Mouse (Mus musculus) adrenal gland, adult 18-20 months (tissue): ENCODE results near the gene Eya4. TPM values are rescaled to one million over a fixed set of nuclear protein-coding genes. Genes with fewer than 3 reads are reported as not detected.

Experiments
- DNase-seq, 2 experiments: peaks; one replicate each; pipeline ENCODE4 v3.0.0; 2021 to 2022; ENCODE audit warnings: low spot score in 2 of 2
- long read RNA-seq, 2 experiments: library from polyadenylated mRNA; stranded (forward); transcript quantifications; one replicate each; pipeline ENCODE4 v2.0.0; 2021
- total RNA-seq, 2 experiments: library from RNA; stranded (reverse); gene quantifications; 1 replicate in 1 of 2; 2 replicates in 1 of 2; pipeline ENCODE4 v1.2.3; 2021

The Eya4 gene
- 1 to 10 TPM in 1 of 2 experiments, under 1 TPM in 1; 0.60 to 1.0 TPM for total RNA-seq
- long read RNA-seq, experiment 1, result 0 reads
- long read RNA-seq, experiment 2, result 0 reads

DNA sequence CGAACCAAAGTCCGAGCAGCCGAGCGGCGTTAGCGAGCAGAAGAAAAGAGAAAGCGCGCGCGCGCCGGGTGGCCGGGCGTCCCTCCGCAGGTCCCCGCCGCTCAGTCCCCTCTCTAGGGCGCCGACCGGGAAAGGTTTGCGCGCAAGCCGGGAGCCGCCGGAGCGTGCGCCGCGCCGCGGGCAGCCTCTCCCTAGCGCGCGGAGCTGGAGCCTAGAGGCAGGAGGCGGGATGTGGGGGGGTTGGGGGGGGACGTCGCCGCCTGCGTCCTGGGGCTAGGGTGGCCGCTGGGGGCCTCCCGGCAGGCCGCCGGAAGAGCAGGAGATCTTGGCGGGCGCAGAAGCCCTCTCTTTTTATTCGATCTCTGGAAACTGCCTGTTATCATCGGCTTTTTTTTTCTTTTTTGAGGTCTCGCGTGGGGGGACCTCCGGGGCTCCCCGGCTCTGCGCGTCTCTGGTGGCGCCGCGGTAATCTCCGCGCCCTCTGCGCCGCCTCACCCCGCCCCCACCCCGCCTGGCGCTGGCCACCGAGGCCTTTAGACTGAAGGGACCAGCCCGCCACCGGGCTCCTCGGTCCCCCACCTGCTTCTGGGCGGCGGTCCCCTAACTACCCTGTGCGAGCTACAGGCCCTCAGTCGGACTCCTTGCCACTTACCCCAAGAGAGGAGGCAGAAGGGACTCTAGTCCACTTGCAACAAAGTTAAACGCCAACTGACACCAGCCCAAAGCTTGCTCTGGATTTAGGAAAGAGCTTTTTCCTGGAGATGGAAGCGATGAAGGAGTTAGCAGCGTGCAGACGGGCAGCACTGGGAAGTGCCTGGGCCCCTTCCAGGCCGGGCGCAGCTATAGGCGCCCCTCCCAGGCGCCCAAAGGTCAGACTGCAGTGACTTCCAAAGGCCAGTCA is at the start of gene Eya4:
Eya4 (minus strand) TSS at position 776 of the 901 bp plus-strand sequence.
- DNase-seq, result peak; percentile 11 to 22

DNA sequence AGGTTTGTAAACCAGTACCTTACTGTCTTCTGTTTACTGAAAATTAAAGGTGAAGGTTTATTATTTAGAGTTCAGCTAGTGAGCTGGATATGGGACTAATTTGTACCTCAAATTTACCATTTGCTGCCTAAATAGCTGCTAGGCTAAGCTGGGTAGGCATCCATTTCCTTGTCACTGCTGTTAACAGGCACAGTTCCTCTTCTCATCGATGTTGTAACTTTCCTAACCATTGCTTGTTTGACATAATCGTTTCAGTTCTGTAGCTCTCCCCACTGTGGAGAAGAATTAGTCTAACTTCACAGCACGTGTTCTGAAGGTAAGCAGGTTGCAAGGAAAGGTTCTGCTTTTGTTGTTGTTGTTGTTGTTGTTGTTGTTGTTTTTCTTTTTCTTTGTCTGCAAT is 44.8 kb upstream of the Eya4 start:
- DNase-seq, result no peak

DNA sequence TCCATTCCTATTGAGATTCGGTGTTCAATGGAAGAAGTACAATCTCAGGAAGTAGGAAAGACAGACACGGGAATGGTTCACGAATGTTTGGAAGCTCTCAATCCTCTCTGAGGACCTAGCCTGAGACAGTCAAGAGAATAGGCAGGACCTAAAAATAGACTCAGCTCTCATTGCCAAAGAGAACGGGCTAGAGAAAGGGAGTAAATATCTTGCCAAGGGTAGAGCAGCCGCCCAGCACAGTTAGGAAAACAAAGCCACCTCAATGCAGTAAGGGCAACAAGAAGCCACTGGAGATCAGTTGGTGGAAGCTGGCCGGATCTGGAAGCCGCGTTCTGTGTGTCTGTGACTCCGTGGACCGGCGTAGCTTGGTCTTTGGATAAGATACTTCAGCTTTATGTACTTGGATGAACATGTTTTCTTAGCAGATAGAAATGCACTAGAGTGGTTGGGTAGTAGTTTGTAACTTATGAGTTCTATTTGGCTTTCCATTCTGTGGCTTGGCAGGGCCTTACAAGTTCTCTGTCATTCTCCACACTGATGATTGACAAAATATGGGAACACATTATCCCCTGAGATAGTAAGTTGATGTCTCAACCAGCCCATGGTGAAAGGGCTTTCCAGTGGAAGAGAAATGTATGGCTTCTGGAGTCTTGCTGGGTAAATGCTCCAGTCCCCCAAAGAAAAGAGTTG is 44.1 kb upstream of the Eya4 start:
- no peak for DNase-seq

DNA sequence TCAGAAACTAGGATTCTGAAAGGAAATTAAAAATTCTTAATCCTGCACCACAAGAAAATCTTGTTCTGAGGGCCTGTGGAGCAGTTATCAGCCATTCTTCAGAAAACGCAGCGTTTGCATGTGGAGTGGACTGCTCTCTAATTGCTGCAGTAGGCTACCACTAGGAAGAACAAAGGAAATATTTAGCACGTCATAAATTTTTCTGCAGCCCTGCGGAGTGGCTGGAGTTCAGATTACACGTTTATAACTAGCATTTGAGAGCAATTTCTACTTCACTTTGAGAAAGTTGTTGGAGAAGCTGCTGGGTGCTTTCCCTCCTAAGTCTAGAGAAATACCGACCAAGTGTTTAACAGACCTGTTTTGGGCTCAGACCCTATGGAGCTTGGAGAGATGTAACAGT is 43.6 kb upstream of the Eya4 start:
- DNase-seq, result no peak

DNA sequence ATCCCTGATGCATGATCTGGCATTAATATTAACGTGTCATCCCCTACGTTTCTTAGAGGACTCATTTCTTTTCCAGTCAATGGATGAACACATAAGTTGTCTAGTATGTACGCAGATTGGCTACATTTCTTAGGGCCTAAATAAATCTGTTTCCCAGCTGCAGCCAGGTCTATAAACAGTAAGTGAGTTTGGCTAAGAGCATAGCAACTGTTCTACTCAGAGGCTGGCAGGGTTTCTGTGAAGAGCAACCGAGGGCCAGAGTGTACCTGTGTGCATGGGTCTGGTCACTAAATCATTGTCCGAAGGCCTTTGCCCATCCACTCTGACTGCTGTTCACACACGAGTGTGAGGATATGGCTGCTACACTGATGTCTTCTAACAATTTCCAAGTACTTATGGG is 13.3 kb upstream of the Eya4 start:
- DNase-seq, result no peak

DNA sequence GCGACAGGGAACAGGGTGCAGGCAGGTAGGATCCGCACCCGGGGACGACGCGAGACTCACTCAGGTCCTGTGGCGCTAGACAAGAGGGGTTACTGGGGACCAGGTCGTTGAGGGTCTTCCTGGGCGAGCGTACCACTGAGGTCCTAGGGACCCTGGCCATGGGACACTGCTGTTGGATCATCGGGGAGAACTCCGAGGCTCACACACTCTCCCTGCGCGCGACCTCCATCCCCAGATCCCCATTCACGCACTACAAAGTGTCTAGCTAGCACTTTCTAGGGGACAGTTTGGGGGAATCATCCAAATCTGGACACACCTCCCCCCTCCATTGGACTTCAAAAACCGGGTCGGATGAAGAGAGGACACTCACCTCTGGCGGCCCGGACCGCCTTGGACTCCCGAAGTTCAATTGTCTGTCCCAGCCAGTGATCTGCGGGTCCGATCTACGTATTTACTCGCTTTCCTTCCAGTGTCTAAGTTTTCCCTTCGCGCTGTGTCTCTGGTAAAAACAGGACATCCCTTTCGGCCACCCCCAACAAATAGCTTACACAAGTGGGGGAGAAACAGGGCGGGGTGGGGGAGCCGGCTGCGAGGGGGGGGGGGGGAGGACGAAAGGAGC is 1.1 kb downstream of the Eya4 start:
- DNase-seq, result no peak

DNA sequence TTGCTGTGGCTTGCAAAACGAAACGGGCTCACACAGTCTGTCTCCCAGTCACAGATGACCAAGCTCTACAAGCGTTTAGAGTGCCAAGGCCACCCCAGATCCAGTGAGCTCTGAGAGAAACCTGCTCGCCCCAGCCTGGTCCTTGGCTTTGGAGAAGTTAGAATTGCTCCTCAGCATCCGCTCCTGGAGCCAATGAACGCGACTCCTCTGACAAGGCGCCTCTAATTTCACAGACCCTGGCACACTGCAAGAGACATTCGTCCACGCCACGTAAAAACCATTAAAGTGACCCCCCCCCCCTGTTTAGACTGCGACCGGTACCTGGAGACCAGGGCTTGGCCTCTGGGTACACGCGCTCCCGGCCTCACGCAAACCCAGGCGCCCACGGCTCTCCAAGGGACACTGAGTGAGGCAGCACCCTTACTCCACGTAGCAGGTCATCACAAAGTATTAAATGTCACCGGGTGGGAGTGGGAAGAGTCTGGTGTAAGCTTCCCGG is 1.6 kb downstream of the Eya4 start:
- DNase-seq, result no peak

DNA sequence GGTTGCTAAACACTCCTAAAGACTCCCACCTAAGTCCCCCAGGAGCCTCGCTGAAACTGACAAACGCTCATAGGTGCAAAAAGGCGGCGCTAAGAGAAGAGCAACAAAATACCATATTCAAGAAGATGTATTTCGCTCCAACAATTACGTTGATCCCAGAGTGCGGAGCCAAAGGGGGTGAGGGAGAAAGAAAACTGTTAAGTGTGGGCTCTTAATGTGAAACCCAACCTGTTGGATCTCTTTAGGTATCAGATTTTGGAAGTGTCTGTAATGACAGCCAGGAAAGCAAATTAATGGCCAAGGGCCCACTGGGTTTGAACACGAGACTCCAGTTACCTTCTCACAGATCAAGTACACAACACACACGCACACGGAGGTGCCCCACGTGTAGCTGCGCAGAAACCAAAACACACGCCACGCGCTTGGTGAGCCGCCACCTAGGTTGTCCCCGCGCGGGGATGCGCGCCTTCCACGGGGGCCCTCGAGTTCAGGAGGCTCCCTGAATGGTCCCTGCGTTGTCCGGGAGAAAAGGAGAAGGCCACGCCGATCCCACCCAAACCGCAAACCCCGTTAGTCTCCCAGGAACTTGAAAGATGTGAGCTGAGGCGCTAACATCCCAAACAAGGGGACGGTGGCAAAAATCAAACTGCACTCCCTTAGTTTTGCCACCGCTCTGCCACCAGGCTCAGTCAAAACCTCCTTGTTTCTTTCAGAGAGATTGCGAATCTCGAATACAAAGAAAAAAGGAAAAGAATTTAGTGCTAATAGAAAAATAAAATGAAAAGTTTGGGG is 2.3 kb downstream of the Eya4 start:
- no peak for DNase-seq

DNA sequence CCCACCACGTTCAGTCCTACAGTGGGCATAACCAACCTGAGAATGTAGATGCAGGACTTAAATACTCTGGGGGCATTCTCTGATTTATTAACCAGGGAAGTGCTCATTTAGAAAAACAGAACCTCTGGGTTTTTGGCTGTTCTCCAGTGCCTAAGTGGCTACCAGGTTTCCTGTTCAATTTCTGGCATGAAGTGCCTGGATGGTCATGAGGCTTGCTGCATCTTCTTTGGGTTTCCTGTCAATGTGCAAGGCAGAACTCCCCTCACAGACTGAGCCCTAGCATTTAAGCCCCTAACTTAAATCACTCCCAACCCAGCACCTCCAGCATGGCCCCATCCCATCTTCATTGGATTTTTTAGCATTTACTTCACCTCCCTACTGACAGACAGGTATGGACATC is 13.3 kb downstream of the Eya4 start:
- DNase-seq, result no peak

DNA sequence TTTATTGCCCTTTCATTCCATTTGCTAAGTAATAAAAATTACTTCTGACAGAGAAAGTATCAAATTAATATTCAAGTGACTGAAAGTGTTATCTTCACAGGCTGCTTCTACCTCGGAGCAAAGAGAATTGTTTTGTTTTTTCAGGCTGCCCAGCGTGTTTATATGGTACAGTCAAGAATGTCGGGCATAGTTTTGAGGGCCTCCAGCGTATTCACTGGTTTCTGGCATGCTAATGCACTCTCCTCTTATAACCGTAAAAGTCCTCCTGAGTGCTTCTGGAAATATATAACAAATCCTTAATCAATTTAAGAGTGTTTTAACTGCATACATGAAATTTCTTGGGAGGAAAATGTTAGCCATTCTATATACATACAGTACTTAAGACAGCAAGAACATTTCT is 17.8 kb downstream of the Eya4 start:
- DNase-seq, result no peak

DNA sequence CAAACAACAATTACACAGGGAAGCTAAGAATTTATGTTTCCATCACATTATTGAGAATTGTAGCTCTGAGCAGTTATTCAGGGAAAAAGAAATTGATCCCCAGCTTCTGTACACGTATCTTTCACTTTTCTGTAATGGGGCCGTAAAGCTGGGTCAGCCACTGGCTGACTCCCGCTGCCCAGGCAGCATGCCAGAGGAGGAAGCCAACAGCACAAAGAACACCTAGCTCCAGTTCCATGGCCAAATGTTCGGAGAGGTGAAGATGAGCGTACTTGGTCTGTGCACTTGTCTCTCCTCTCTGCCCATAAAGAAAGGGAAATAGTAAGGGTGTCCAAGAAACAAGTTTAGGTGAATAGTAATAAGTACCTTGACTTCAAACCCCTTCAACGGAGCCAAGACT is 22.9 kb downstream of the Eya4 start:
- no peak for DNase-seq

DNA sequence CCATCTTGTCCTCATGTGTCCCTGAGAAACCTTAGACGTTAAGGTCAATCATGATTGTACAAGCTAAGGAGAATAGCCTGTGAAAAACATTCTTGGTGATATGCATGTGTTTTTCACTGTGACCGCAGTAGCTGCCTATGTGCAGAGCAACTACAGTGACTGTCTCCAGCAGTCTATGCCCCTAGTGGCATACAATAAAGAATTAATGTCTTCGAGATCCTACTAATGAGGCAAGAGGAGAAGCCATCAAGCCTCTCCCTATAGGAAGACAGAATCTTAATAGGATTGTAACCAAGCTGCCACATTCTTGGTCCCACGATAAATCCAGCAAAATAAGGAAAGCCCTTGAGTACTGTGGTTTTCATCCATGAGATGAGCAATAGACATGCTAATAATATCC is 28.3 kb downstream of the Eya4 start:
- DNase-seq, result no peak

DNA sequence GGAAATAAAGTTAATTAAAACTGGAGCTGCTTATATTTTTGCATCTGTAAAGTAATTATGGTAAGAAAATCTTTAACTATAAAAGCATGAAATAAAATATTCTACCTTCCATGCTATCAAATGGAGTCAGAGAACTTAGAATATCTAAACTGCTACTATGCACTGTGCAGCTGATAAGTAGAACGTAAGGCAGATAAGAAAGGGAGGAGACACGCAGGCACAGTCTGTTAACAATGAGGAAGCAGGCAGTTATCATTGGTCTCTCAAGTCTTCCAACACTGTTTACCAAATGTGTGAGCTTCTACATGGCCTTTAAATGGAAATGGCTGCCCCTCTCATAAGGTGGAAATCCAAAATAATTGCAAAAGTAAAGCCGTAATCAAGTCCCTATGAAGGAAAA is 55.0 kb downstream of the Eya4 start:
- no peak for DNase-seq

DNA sequence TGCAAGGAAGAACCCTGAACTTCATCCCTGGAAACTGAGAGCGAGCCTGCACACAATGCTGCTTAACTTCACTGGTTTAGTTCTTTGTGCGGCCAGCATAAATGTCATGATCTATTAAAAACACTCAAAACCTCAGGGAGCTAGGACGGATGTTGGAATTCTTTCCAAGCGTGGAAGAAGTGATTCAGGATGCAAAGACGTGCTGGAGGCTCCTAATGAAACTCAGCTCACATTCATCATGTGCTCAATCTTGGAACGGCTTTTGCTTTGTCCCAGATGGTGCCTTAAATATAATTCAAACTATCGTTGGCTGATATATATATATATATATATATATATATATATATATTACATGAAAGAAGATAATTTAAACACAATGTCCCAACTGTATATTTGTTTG is 58.1 kb downstream of the Eya4 start:
- no peak for DNase-seq

DNA sequence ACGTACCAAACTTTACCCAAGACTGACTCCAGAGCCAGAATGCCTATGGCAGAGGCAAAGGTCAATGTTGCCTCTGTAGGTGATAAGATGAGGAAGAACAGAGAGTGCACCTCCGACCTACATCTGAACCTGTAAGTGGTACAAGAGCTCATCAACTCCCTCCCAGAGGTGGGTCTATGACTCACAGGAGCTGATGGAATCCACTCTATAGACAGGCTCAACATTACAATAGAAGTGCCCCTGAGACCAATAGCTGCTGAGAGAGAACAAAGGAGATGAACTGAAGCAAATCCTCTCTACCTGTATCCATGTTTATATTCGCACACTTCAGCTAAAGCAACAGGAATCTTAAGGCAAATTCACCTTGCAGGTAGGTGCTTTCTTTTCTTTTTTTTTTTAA is 73.2 kb downstream of the Eya4 start:
- DNase-seq, result no peak

DNA sequence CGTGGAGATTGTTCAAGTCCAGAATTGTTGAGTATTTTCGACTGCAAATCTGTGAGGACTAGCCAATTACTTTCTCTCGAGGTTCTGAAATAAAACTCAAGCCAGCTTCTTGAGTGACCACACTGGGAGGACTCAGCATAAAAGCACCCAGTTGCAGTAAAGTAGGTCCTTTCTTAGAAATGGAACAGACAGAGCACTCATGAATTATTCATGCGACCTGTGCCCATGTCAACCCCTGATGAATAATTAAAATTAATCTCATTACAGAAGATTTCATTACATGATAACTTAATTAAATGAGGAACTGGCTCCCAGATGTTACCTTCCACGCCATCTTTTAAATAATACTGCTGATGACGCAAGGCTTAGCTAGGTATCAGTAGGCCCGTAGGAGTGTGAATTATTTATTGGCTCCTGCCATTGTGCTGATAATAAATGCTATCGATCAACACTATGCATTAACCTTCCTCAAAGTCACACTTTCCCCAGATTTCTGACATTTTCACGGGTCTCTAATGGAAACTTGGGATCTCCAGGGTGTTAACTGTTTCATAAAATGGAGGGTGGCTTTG is 79.5 kb downstream of the Eya4 start:
- DNase-seq, result no peak

DNA sequence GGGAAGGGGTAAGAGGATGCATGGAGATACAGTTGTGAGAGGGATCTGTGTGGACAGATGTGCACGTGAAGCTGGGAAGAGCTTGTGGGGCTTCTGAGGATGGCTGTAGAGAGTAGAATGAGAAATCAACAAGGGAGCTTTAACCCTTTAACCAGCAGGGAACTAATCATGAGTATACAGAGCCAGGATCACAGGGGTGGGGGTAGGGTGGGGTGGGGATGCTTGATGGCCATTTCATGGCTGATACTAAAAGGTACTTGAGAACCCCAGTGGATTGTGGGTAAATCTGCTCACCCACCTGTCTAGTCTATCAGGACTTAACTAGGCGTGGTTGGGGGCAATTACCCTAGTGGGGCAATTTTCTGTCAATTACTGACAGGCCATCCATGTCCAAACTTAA is 80.1 kb downstream of the Eya4 start:
- no peak for DNase-seq

DNA sequence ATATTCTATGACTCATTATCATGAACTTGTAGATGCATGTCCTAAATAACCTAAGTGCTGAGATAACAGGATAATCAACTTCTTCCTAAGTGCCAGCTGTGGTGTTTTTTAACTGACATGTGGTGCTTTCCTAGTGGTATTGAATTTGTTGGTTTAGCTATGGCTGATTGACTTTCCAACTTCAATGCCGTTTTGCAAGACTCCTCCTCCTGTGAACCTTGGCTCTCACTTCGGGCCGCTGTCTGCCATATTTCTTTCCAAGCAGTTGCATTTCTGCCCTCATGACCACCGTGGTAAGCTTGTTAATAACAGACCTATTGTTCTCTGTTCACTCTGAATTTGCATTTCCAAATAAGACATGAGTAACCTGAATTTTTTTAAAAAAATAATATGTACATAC is 98.4 kb downstream of the Eya4 start:
- DNase-seq, result no peak

DNA sequence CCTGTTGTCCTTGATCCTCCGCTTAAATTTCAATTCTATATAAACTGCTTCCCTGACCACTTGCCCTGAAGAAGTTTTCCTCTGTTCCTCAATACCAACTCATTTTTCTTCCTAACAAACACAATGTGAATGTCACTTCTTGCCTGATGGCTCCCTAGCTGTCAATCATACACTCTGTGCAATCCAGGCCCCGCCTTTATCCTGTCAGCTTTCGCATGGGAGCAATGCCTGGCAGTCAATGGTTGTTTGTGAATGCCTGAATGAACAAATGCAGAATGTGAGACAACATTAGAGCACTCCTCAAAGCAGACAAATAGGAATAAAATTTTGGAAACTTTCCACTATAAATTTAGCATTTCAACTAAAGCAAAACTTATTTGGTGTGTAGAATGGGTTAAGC is 104.1 kb downstream of the Eya4 start:
- no peak for DNase-seq

DNA sequence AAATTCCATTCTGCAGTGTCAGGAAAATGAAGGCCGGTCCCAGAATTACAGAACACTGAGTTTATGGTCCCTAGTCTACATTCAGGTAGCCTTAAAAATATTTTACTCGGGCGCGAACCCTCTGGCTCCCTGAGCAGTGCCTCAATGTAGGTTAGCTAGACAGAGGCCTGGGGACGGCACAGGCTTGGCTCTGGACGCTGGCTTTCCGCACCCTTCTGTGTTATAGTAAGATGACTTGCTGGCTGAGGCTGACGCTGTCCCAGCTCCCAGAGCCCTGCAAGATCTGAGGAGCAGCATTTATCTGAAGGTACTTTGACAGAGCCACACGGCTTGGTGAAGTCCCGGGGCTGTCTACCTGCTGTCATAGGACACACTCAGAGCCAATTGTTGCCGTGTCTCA is 113.7 kb downstream of the Eya4 start:
- DNase-seq, result no peak

DNA sequence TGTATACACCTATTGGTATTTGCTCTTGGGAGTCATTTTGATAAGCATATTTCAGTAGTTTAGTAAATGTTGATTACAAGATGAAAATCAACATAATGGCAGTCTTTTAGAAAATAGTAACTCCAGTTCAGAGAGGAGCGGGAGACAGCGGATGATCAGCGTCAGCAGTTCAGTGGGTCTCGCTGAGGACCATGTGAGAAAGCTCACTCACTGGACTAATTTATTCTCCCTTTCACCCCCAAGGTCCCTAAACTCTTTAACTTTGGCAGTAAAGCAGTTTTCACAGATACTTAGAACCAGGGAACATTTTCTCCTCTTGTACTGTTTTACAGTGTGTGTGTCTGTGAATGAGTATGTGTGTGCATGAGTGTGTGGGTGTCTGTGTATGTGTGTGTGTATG is 115.2 kb downstream of the Eya4 start:
- no peak for DNase-seq
